Mouse (Mus musculus) CD4-positive, CD25-positive, alpha-beta regulatory T cell (primary cell): ENCODE results near the gene Gsto2. TPM values are rescaled to one million over a fixed set of nuclear protein-coding genes. Genes with fewer than 3 reads are reported as not detected.

Experiments
- polyA plus RNA-seq: library from polyadenylated mRNA; unstranded; fragments of 100-300 nt; shearing (Covaris generic); gene quantifications from one replicate; pipeline ENCODE4 v1.2.1, GENCODE M21; 2017

The Gsto2 gene
- polyA plus RNA-seq, result 0.73 TPM

GRCm38 (mm10) chr19:47865353-47865947 lies at the start of gene Gsto2:
Gsto2 (plus strand) TSS chr19:47865534.

GRCm38 (mm10) chr19:47854796-47855783 lies 10.2 kb upstream of the Gsto2 start, which contains the start of gene Gsto1:
Gsto1 (plus strand) TSS chr19:47854970.

GRCm38 (mm10) chr19:47919126-47919965 lies 54.0 kb downstream of the Gsto2 start, which contains the start of the genes Cfap43 and Itprip:
Cfap43 (minus strand) TSS chr19:47919287.
Itprip (minus strand) TSS chr19:47919299.

Other genes with a start within 250 kb of the Gsto2 start
- not detected for gene Col17a1, start 173.4 kb upstream of the Gsto2 start, polyA plus RNA-seq
- 151 TPM for gene Sfr1, start 133.9 kb upstream of the Gsto2 start, polyA plus RNA-seq
- gene Gsto1, start 10.6 kb upstream of the Gsto2 start, polyA plus RNA-seq, result 118 TPM
- gene Cfap43, start 53.8 kb downstream of the Gsto2 start, polyA plus RNA-seq, result 0.22 TPM
- gene Itprip, start 53.8 kb downstream of the Gsto2 start, polyA plus RNA-seq, result 41.1 TPM
- not detected for gene Cfap58, start 72.1 kb downstream of the Gsto2 start, polyA plus RNA-seq